Mouse (Mus musculus) embryo, embryonic 11 days (tissue): ENCODE data around the gene Cops7a.

Source experiments
- DNase-seq: peaks from one replicate; pipeline ENCODE4 v3.0.0-alpha.2; 2015

Gene Cops7a

DNA sequence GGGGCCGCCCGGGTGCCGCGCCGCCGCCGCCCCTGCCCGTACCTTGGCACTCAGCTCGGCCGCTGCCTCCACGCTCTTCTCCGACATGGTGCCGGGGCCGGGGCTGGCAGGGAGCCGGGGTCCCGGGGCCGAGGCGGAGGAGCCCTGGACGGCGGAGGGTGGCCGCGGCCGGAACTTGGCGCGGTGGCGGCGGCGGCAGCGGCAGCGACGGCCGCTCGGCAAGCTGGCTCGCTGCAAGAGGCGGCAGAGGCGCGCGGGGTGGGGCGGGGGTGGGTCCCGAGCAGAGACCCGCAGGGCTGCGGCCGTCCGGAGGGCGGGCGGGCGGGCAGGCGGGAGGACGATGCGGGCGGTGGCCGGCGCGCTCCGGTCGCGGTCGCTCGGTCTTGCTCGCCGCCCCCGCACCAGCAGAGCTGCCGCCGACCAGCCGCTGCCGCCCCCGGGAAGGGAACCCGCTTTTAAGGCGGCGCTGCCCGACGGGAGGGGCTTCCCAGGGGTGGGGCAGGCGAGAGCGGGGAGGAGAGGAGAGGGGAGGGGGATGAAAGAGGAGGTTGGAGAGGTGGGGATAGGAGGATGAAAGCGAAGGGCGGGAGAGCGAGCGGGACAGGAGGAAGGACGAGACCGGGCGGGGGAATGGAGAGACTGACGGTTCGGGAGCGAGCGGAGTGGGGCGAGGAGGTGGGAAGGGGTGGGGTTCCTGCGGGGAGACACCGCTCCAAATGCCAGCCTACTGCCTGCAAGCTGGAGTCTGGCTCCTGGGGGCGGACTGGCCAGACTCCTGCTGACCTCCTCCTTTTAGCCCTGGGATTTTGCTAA is 47.6 kb downstream of the Cops7a start:
- DNase-seq, result peak; percentile 94

DNA sequence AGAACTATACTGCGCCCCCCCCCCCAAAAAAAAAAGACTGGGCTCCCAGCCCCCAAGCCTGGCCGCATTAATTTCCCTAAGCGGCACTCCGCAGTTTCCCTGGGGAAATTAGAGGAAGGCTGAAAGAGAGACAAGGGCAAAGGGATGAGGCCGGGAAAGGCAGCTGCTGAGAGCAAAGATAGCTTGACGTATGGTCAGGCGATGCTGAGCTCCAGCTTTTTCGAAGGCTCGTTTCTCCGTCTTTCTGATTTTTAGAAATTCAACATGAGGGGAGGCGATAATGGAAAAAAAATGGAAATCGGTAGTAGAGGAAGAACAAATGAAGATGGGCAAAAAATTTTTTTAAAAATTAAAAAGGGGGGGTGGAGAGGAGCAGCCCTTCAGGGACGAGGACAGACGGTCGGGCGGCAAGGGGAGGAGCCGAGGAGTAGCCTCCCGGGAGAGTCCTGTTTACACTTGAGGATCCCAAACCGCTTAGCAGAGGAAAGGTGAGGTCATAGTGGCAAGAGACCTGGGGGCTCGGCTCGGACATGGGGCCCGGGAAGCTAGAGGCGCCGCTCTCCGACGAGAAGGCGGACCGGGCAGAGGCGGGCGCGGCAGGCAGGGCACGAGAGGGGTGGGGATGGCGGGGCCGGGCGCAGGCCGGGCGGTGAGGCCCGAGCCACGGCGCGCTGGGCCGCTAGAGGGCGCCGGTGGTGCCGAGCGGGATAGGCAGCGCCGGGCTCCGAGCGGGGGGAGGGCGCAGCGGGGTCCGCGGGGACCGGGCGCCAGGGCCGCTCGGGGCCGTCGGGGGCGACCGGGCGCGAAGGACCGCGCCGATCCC is 48.4 kb downstream of the Cops7a start:
- peak; percentile 93 for DNase-seq

DNA sequence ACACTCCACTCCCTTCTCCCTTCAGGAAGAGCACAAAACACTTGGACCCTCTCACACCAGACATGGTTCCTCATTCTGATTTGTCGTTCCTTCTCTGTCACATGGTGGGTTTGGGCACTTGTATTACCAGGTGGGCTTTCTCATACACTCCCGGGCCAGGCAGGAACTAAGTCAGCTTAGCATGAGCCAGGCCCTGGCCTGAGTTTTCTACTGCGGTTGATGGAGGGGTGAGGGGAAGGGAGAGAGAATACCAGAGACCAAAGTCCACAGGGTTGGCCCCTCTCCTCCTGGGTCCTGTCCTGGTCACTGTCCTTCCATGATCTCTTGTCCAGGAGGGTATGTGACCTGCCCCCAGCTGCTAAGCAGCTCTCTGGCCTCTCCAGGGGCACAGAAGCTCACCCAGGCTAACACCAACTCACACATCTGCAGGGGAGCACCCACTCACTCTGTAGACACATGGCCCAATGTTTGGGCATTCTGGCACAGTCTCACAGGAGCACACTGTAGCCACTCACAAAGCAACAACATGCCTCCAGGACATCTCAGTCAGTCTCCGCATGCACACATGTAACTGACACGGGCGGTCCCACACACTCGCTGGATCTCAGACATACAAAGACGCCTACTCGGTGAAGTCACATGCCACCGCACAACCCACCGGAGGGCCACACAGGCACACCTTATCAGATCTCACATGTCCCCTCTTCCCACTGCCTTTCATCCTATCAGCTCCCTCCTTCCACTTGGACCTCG is 49.2 kb downstream of the Cops7a start:
- DNase-seq, result peak; percentile 54

DNA sequence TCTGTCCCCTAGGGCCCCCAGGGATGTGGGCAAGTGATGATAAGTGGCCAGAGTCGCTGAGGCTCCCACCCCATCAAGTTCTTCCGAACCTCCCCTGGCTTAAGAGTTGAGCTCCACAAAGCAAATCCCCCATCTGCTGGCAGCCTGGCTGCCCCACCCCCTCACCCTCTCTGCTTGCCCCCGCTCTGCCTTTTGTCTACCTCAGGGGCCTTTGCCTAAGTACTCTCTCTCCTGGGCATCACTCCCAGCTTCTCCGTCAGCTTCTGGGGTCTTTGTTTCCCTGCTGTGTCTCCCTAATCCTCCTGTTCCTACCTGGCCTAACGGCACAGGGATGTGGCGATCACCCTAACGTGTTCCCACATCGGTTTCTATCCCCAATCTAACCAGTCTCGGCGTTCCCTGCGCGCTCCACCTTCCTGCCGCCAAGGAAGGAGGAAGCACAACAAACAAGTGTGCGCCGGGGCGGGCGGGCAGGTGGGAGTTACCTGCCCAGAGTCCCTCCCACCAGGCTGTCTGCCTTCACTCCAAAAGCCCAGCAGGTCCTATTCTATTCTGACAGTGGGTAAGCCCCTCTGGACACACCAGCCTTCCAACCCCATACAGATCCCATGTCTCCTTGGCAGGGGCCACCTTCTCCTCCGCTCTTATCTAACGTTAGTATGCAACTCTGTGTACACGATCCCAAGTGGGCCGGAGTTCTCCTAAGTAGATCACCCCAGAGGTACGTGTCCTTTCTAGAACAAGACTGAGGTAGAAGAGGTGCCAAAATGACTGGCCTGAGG is 50.0 kb downstream of the Cops7a start:
- DNase-seq, result no peak

DNA sequence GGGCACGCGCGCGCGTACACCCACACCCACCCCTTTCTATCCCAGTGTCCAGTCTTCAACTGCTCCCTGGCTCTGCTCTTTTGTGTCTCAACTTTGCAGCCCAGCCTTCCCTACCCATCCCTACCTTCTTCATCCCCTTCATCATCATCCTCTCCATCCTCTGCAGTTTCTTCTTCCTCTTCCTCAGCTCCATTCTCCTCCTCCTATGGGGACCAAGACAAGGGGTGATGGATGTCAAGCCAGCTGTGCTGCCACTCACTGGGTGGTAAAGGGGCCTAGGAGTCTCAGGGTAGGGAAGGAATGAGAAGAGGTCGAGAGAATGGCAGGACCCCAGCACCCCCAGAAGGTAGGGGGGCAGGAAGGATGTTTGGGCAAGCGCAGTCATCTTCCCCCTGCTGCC is 50.8 kb downstream of the Cops7a start:
- DNase-seq, result no peak

DNA sequence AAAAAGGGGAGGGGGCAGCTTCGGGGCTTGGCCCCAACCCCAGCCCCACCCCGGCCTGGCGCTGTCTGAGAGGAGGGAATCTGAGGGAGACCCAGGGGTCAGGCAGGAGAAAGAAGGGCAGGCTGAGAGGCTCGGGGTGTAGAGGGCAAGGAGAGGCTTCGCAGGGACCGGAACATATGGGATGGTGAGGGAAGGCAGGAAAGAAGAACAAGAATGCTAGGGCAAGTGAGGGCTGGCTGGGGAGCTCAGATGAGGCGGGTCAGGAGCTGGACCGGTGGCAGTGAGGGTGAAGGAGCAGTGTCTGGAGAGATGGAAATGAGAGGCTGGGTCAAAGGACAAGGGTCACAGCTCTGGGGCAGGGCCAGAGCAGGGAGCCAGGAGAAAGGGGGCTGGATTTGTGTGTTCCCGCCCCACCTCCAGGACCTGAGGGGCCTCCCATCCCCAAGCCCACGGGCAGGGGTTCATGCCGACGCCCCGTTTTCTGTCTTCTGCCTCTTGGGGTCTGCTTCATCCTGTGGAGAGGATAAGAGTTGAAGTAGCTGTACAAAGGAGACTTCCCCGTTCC is 51.5 kb downstream of the Cops7a start:
- DNase-seq, result no peak

DNA sequence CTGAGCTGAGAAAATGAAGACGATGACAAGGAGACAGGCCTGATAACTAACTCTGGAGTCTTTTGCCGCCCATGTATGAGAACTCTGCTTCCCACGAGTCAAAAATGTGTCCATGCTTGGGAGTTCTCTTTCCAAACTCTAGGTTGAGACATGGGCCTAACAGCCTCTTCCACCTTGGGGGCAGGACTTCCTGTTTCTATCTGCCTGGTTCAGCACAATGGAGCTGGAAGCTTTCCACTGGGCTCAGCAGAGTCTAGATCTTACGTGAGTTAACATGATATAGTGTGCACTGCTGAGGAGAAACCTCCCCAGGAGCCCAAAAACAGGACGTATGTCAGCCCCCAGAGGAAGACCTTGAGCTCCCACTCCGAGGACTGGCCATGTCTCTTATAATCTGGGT is 52.1 kb downstream of the Cops7a start:
- DNase-seq, result no peak

DNA sequence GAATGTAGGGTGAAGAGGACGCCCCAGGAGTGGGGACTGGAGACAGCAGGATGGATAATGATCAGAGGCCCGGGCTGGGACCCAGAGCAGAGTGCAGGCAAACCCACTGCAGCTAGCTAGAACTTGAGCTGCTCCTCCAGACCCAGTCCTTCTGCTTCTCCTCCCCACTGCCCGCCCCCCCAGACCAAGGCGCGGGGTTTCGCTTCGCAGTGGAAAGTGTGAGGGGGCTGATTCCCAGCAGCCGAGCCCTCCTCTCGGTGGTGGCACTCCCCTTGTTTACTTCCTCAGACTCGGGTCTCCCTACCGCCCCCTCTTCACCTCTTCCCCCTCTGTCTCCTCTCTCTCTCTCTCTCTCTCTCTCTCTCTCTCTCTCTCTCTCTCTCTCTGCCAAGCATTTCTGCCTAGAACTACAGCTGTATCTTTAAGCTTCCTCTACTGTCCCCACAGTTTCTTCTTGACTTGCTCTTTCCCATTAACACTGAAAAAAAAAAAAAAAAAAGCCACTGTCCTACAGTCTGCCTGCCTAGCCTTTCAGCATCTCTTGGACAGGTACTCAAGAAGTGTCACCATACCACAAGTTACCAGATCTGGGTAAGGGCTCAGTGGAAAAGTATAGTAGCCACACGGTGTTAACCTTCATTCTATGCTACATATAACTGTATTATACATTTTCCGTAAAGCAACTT is 53.7 kb downstream of the Cops7a start, which contains the start of gene Lag3:
Gene Lag3 (minus strand): TSS at position 173 of the 686 bp plus-strand sequence.
- DNase-seq, result no peak

DNA sequence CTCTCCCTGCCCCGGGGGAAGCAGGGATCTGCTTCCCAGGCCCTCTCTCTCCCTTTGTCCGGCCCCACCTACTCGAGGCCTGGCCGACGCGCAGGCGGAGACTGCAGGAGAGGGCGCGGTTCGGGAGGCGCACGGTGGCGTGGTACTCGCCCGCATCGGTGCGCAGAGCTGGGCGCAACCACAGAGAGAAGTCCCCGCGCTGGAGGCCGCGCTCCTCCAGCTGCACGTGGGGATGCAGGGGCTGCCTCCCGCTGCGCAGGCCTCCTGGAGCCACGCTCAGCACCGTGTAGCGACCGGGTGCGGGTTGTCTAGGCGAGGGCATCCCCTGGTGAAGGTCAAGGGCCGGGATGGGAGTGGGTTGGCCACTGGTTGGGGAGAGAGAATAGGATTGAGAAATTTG is 55.3 kb downstream of the Cops7a start:
- DNase-seq, result peak; percentile 71
